Mouse (Mus musculus) cerebellum, adult 2 months (tissue): ENCODE data around the gene Hpd. TPM values are rescaled to one million over a fixed set of nuclear protein-coding genes. Genes with fewer than 3 reads are reported as not detected.

ENCODE experiments used
- DNase-seq, 2 experiments: peaks; one replicate each; pipeline ENCODE4 v3.0.0; 2021
- H3K27ac ChIP-seq: fragments of 200-500 bp; 2 replicates; pipeline ENCODE4 v1.5.1; 2012; ENCODE audit warnings: low read length, control low read depth, inconsistent platforms; ENCODE audit not compliant: insufficient read depth
- H3K27me3 ChIP-seq: fragments of 200-500 bp; 2 replicates; pipeline ENCODE4 v1.6.1; 2012; ENCODE audit warnings: inconsistent platforms, mild to moderate bottlenecking, low read length, moderate library complexity; ENCODE audit not compliant: control insufficient read depth, insufficient read depth
- H3K4me1 ChIP-seq: fragments of 200-500 bp; 2 replicates; pipeline ENCODE4 v1.6.1; 2011; ENCODE audit warnings: low read length; ENCODE audit not compliant: control insufficient read depth, insufficient read depth
- H3K4me3 ChIP-seq: fragments of 200-500 bp; replicated peaks from 2 replicates; pipeline ENCODE3; 2011; ENCODE audit warnings: mild to moderate bottlenecking, low read depth, low read length, control low read depth; ENCODE audit not compliant: insufficient read depth
- CTCF ChIP-seq: fragments of 200-500 bp; IDR thresholded peaks from 2 replicates; pipeline ENCODE4 v1.5.1; 2011; ENCODE audit warnings: low read depth, mild to moderate bottlenecking, control low read depth, low read length, moderate library complexity, borderline replicate concordance; ENCODE audit not compliant: insufficient read depth
- POLR2A ChIP-seq: fragments of 200-500 bp; IDR thresholded peaks from 2 replicates; pipeline ENCODE4 v1.6.1; 2011; ENCODE audit warnings: low read length, control low read depth, borderline replicate concordance; ENCODE audit not compliant: insufficient read depth
- WGBS: fragments of 180-500 bp; shearing (Covaris S2); methylation state at CpG from one replicate; pipeline ENCODE4 v1.1.7; 2018; 5-methylcytosine and 5-hydroxymethylcytosine counted together
- polyA plus RNA-seq: library from polyadenylated mRNA; depleted of rRNA; stranded (reverse); fragments of >200 nt; gene quantifications from 2 replicates; pipeline ENCODE4 v1.2.3, GENCODE M21; 2012

The Hpd gene
- polyA plus RNA-seq, 1 experiment: not detected

- under 1% methylated on average over 38 of the region's 40 CpGs for WGBS
- peaks cover 30% of the 10 kb centered on the region for H3K4me1 ChIP-seq
- TF ChIP-seq POLR2A (no peak), CTCF (no peak)
- H3K27me3 ChIP-seq: no peaks in the 10 kb centered on the region
- DNase-seq: peak; percentile 62 to 75
- H3K27ac ChIP-seq: peak overlapping the region; percentile 100
- H3K4me3 ChIP-seq: peak overlapping the region; percentile 84
Measured at GRCm38 (mm10) chr5:123138230-123138911, 44.2 kb downstream of the Hpd start.

- no peak for DNase-seq
- Histone ChIP-seq H3K4me3 (peak overlapping the region; percentile 84), H3K27ac (peak overlapping the region; percentile 100), H3K4me1 (peaks cover 30% of the 10 kb centered on the region), H3K27me3 (no peaks in the 10 kb centered on the region)
- 0% methylated on average over 6 of the region's 6 CpGs for WGBS
- TF ChIP-seq POLR2A (no peak), CTCF (no peak)
Measured at GRCm38 (mm10) chr5:123137910-123138229, 44.7 kb downstream of the Hpd start.

GRCm38 (mm10) chr5:123137044-123137909 lies 45.2 kb downstream of the Hpd start:
- WGBS: 2% methylated on average over 20 of the region's 20 CpGs
- H3K27me3 ChIP-seq: no peaks in the 10 kb centered on the region
- H3K4me3 ChIP-seq: peak overlapping the region; percentile 84
- no peak for TF ChIP-seq POLR2A
- no peak for TF ChIP-seq CTCF
- peak overlapping the region; percentile 100 for H3K27ac ChIP-seq
- peak; percentile 68 to 70 for DNase-seq
- H3K4me1 ChIP-seq: peaks cover 30% of the 10 kb centered on the region

- H3K27me3 ChIP-seq: no peaks in the 10 kb centered on the region
- peak; percentile 69 to 73 for DNase-seq
- 4% methylated on average over 13 of the region's 13 CpGs for WGBS
- H3K4me3 ChIP-seq: peak overlapping the region; percentile 45
- H3K4me1 ChIP-seq: peaks cover 30% of the 10 kb centered on the region
- no peak for TF ChIP-seq CTCF
- TF ChIP-seq POLR2A: no peak
- H3K27ac ChIP-seq: peak overlapping the region; percentile 100
Measured at GRCm38 (mm10) chr5:123136361-123137043, 46.0 kb downstream of the Hpd start.

- Histone ChIP-seq H3K27ac (peak overlapping the region; percentile 100), H3K27me3 (no peaks in the 10 kb centered on the region), H3K4me1 (peaks cover 30% of the 10 kb centered on the region), H3K4me3 (peak overlapping the region; percentile 45)
- peak; percentile 68 to 69 for DNase-seq
- 7% methylated on average over 30 of the region's 30 CpGs for WGBS
- TF ChIP-seq POLR2A: no peak
- TF ChIP-seq CTCF: no peak
Measured at GRCm38 (mm10) chr5:123135471-123136360, 46.8 kb downstream of the Hpd start.

- Histone ChIP-seq H3K4me1 (peaks cover 30% of the 10 kb centered on the region), H3K27me3 (no peaks in the 10 kb centered on the region), H3K4me3 (no peak overlapping the region), H3K27ac (no peak overlapping the region; the same call in 1 of the 2 replicates)
- 26% methylated on average over 8 of the region's 8 CpGs for WGBS
- no peak for DNase-seq
- TF ChIP-seq POLR2A: no peak
- TF ChIP-seq CTCF: no peak
Measured at GRCm38 (mm10) chr5:123134875-123135382, 47.6 kb downstream of the Hpd start.

- WGBS: 10% methylated on average over 13 of the region's 13 CpGs
- peaks cover 30% of the 10 kb centered on the region for H3K4me1 ChIP-seq
- H3K4me3 ChIP-seq: no peak overlapping the region
- DNase-seq: peak; percentile 75 to 76
- peak overlapping the region; percentile 16; the same call in 1 of the 2 replicates for H3K27ac ChIP-seq
- H3K27me3 ChIP-seq: no peaks in the 10 kb centered on the region
- TF ChIP-seq POLR2A (no peak), CTCF (no peak)
Measured at GRCm38 (mm10) chr5:123134186-123134874, 48.2 kb downstream of the Hpd start.
